Mouse (Mus musculus) cortical plate, adult 2 months (tissue): ENCODE measurements around the gene Srsf1.

Source experiments
- CTCF ChIP-seq: fragments of 200-500 bp; IDR thresholded peaks from 2 replicates; pipeline ENCODE4 v1.5.1; 2011; ENCODE audit warnings: mild to moderate bottlenecking, control low read depth, low read length; ENCODE audit not compliant: insufficient read depth; ENCODE audit errors: extremely low read depth
- POLR2A ChIP-seq: fragments of 200-500 bp; IDR thresholded peaks from 2 replicates; pipeline ENCODE4 v1.6.1; 2011; ENCODE audit warnings: mild to moderate bottlenecking, low read length, control low read depth; ENCODE audit not compliant: insufficient read depth; ENCODE audit errors: extremely low read depth

- TF ChIP-seq POLR2A = no peak
- no peak for TF ChIP-seq CTCF
These were observed 20.0 kb downstream of the Srsf1 start for GRCm38 (mm10) chr11:88067191-88067585.
